Mouse (Mus musculus) bone marrow, adult 2 months (tissue): ENCODE measurements around the gene Shank3.

ENCODE experiments used
- CTCF ChIP-seq: fragments of 200-500 bp; IDR thresholded peaks from 2 replicates; pipeline ENCODE4 v1.5.1; 2011; ENCODE audit warnings: low read length, control low read depth; ENCODE audit not compliant: control insufficient read depth, insufficient read depth
- POLR2A ChIP-seq: fragments of 200-500 bp; IDR thresholded peaks from 2 replicates; pipeline ENCODE4 v1.6.1; 2011; ENCODE audit warnings: low read depth, mild to moderate bottlenecking, control low read depth, low read length, borderline replicate concordance; ENCODE audit not compliant: control insufficient read depth

DNA sequence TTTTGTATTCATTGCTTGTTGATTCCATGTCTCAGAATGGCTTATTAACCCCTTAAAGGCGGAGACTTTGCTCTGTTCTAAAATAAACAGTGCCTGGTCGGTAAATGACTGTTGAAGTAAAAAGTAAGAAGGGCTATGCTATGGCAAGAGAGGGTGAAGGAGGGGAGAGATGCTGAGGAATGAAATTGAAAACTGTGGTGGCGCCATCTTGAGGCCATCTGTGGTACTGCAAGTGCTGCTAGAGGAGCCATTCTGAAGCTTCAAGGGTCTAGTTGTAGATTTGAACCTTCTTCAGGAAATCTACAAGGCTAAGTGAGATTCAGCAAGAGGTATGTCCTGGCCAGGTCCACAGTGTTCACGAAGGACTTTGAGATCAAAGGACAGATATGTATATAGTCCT is 30.9 kb downstream of the Shank3 start:
- TF ChIP-seq POLR2A (no peak), CTCF (peak; percentile 71)
